Mouse (Mus musculus) left cerebral cortex, adult 2 months (tissue): ENCODE results near the gene Hltf. TPM values are rescaled to one million over a fixed set of nuclear protein-coding genes. Genes with fewer than 3 reads are reported as not detected.
A peak's percentile ranks its signal among the peaks of the same experiment; 100 is the strongest.
"Not testable (repeated sequence)": the region's sequence is repeated elsewhere in the genome, so short reads cannot be mapped to it uniquely, and the experiment has no call there.

ENCODE experiments used
- DNase-seq, 2 experiments: peaks; one replicate each; pipeline ENCODE4 v3.0.0; 2021 to 2022; ENCODE audit warnings: low spot score in 2 of 2, mixed read lengths in 1 of 2; ENCODE audit errors: extremely low spot score in 1 of 2
- H3K27ac ChIP-seq: fragments of 200-600 bp; 2 replicates; pipeline ENCODE4 v1.8.1; 2022
- H3K4me3 ChIP-seq: fragments of 200-600 bp; 2 replicates; pipeline ENCODE4 v1.8.1; 2022
- CTCF ChIP-seq: fragments of 200-600 bp; IDR thresholded peaks from 2 replicates; pipeline ENCODE4 v1.8.1; 2022; ENCODE audit warnings: antibody characterized with exemption, mild to moderate bottlenecking, moderate library complexity
- intact Hi-C: fragments of 180-260 bp; cut with DNase I; formaldehyde crosslinking; loops from one replicate; pipeline ENCODE4 v1.15.1; 2025
- long read RNA-seq, 2 experiments: library from polyadenylated mRNA; stranded (forward); transcript quantifications; one replicate each; pipeline ENCODE4 v2.0.0; 2021; ENCODE audit warnings: borderline mapping rate in 2 of 2
- total RNA-seq, 2 experiments: library from RNA; stranded (reverse); gene quantifications; 2 replicates each; pipeline ENCODE4 v1.2.3; 2021

The Hltf gene
- total RNA-seq = 10 to 100 TPM; 23.7 to 24.0 TPM
- long read RNA-seq, experiment 1, full-length matches to known transcripts = 7 of 12 reads
- long read RNA-seq, experiment 1, partial matches to known transcripts = 0 of 12 reads
- long read RNA-seq, experiment 1, other reads (novel, unspliced or antisense) = 5 of 12 reads
- long read RNA-seq, experiment 2, full-length matches to known transcripts = 8 of 10 reads
- long read RNA-seq, experiment 2, partial matches to known transcripts = 0 of 10 reads
- long read RNA-seq, experiment 2, other reads (novel, unspliced or antisense) = 2 of 10 reads

- no peak for TF ChIP-seq CTCF
- peak; percentile 92 to 93 for DNase-seq
- Histone ChIP-seq H3K4me3 (peak within 1 kb of the TSS; percentile 79), H3K27ac (peak within 1 kb of the TSS; percentile 86)
- intact Hi-C loops = loop anchor here (1.0 kb wide), 1 partner anchor 22 kb away; the partner anchor contains the start of gene Hps3
Measured at GRCm38 (mm10) chr3:20057306-20058196, at the start of gene Hltf. Gene Hltf (plus strand): TSS chr3:20057811.

- H3K27ac ChIP-seq = no peak overlapping the region
- H3K4me3 ChIP-seq = no peak overlapping the region
- intact Hi-C loops = no loop called here
- no peak for TF ChIP-seq CTCF
- DNase-seq = no peak
Measured at GRCm38 (mm10) chr3:20010464-20010863, 47.1 kb upstream of the Hltf start.

GRCm38 (mm10) chr3:20010905-20011304 is 46.7 kb upstream of the Hltf start:
- H3K27ac ChIP-seq, DNase-seq, H3K4me3 ChIP-seq, intact Hi-C loops: not testable (repeated sequence)

- DNase-seq = no peak
- TF ChIP-seq CTCF = no peak
- Histone ChIP-seq H3K4me3 (no peak overlapping the region), H3K27ac (no peak overlapping the region)
- intact Hi-C loops = no loop called here
Measured at GRCm38 (mm10) chr3:20014454-20014853, 43.2 kb upstream of the Hltf start.

- Histone ChIP-seq H3K4me3 (no peak overlapping the region), H3K27ac (no peak overlapping the region)
- intact Hi-C loops = no loop called here
- TF ChIP-seq CTCF = no peak
- DNase-seq = no peak
Measured at GRCm38 (mm10) chr3:20018076-20018475, 39.5 kb upstream of the Hltf start.

- intact Hi-C loops = no loop called here
- Histone ChIP-seq H3K27ac (no peak overlapping the region), H3K4me3 (no peak overlapping the region)
- TF ChIP-seq CTCF = no peak
- no peak for DNase-seq
Measured at GRCm38 (mm10) chr3:20023832-20024231, 33.8 kb upstream of the Hltf start.

- intact Hi-C loops = no loop called here
- Histone ChIP-seq H3K27ac (no peak overlapping the region), H3K4me3 (no peak overlapping the region)
- TF ChIP-seq CTCF = no peak
- no peak for DNase-seq
Measured at GRCm38 (mm10) chr3:20026481-20026880, 31.1 kb upstream of the Hltf start.

- no peak overlapping the region for H3K27ac ChIP-seq
- DNase-seq = no peak
- TF ChIP-seq CTCF = no peak
- H3K4me3 ChIP-seq = no peak overlapping the region
- intact Hi-C loops = no loop called here
Measured at GRCm38 (mm10) chr3:20026996-20027689, 30.5 kb upstream of the Hltf start.

GRCm38 (mm10) chr3:20027788-20028187 is 29.8 kb upstream of the Hltf start:
- DNase-seq = no peak
- TF ChIP-seq CTCF = no peak
- intact Hi-C loops = no loop called here
- H3K4me3 ChIP-seq = no peak overlapping the region
- no peak overlapping the region for H3K27ac ChIP-seq

- no peak overlapping the region for H3K4me3 ChIP-seq
- no peak overlapping the region for H3K27ac ChIP-seq
- no peak for DNase-seq
- intact Hi-C loops = no loop called here
- TF ChIP-seq CTCF = no peak
Measured at GRCm38 (mm10) chr3:20028640-20029039, 29.0 kb upstream of the Hltf start.

GRCm38 (mm10) chr3:20030807-20031206 is 26.8 kb upstream of the Hltf start:
- TF ChIP-seq CTCF = no peak
- Histone ChIP-seq H3K27ac (no peak overlapping the region), H3K4me3 (no peak overlapping the region)
- intact Hi-C loops = no loop called here
- DNase-seq = no peak
